Mouse (Mus musculus) B cell, adult 2 months (primary cell): ENCODE data around the gene Rerg.

Experiments used
- DNase-seq, 2 experiments: peaks; one replicate each; pipeline ENCODE4 v3.0.0; 2022

The Rerg gene

GRCm38 (mm10) chr6:137161491-137162088 lies 8.7 kb downstream of the Rerg start:
- no peak for DNase-seq

GRCm38 (mm10) chr6:137159372-137159926 lies 10.8 kb downstream of the Rerg start:
- no peak for DNase-seq

- DNase-seq, result peak; percentile 27 to 42
Observed at GRCm38 (mm10) chr6:137156437-137157219, 13.7 kb downstream of the Rerg start.

GRCm38 (mm10) chr6:137155196-137156137 lies 14.8 kb downstream of the Rerg start:
- no peak for DNase-seq

GRCm38 (mm10) chr6:137153021-137153420 lies 17.3 kb downstream of the Rerg start:
- DNase-seq, result no peak

- DNase-seq, result no peak
Observed at GRCm38 (mm10) chr6:137151015-137151414, 19.3 kb downstream of the Rerg start.

GRCm38 (mm10) chr6:137149833-137150232 lies 20.5 kb downstream of the Rerg start:
- DNase-seq, result no peak

GRCm38 (mm10) chr6:137146910-137147309 lies 23.4 kb downstream of the Rerg start:
- no peak for DNase-seq

GRCm38 (mm10) chr6:137145611-137146010 lies 24.7 kb downstream of the Rerg start:
- DNase-seq, result no peak

GRCm38 (mm10) chr6:137144958-137145535 lies 25.2 kb downstream of the Rerg start:
- DNase-seq, result no peak

GRCm38 (mm10) chr6:137144526-137144840 lies 25.8 kb downstream of the Rerg start:
- no peak for DNase-seq

- no peak for DNase-seq
Observed at GRCm38 (mm10) chr6:137143818-137144525, 26.3 kb downstream of the Rerg start.

GRCm38 (mm10) chr6:137142796-137143195 lies 27.5 kb downstream of the Rerg start:
- DNase-seq, result no peak

- DNase-seq, result peak in 1 of 2 experiments; percentile 15
Observed at GRCm38 (mm10) chr6:137141247-137141820, 29.0 kb downstream of the Rerg start.

GRCm38 (mm10) chr6:137138822-137139221 lies 31.5 kb downstream of the Rerg start:
- DNase-seq, result no peak

GRCm38 (mm10) chr6:137138391-137138790 lies 31.9 kb downstream of the Rerg start:
- DNase-seq, result no peak

GRCm38 (mm10) chr6:137136401-137136800 lies 33.9 kb downstream of the Rerg start:
- no peak for DNase-seq

GRCm38 (mm10) chr6:137135506-137136391 lies 34.5 kb downstream of the Rerg start:
- no peak for DNase-seq

GRCm38 (mm10) chr6:137131794-137132193 lies 38.5 kb downstream of the Rerg start:
- DNase-seq, result no peak

- DNase-seq, result no peak
Observed at GRCm38 (mm10) chr6:137131349-137131748, 38.9 kb downstream of the Rerg start.

- DNase-seq, result no peak
Observed at GRCm38 (mm10) chr6:137126861-137127260, 43.4 kb downstream of the Rerg start.
